Mouse (Mus musculus) C2C12 (cell line): ENCODE data around the gene Pdzd4.

Source experiments
- CEBPB ChIP-seq: IDR thresholded peaks from one replicate; pipeline ENCODE4 v1.6.1; 2011; ENCODE audit warnings: low read depth, mild to moderate bottlenecking, control low read depth, moderate library complexity
- CTCF ChIP-seq: IDR thresholded peaks from one replicate; pipeline ENCODE4 v1.5.1; 2011; ENCODE audit not compliant: control insufficient read depth, insufficient read depth, insufficient read length
- FOSL1 ChIP-seq: IDR thresholded peaks from one replicate; pipeline ENCODE4 v1.8.0; 2011; ENCODE audit warnings: mild to moderate bottlenecking, low read length; ENCODE audit not compliant: poor library complexity, insufficient read depth, severe bottlenecking
- MAX ChIP-seq: IDR thresholded peaks from one replicate; pipeline ENCODE4 v1.6.1; 2011; ENCODE audit warnings: mild to moderate bottlenecking, control low read depth
- MYOD1 ChIP-seq: IDR thresholded peaks from one replicate; pipeline ENCODE4 v1.6.1; 2011; ENCODE audit warnings: low read depth; ENCODE audit not compliant: control insufficient read depth, insufficient read length
- MYOG ChIP-seq: IDR thresholded peaks from one replicate; pipeline ENCODE4 v1.6.1; 2011; ENCODE audit not compliant: control insufficient read depth, insufficient read length; ENCODE audit errors: extremely low read depth
- USF1 ChIP-seq: IDR thresholded peaks from one replicate; pipeline ENCODE4 v1.6.1; 2011; ENCODE audit warnings: low read depth, mild to moderate bottlenecking, control low read depth, moderate library complexity

- no peak for TF ChIP-seq MYOG
- no peak for TF ChIP-seq USF1
- TF ChIP-seq CTCF = no peak
- no peak for TF ChIP-seq MAX
- no peak for TF ChIP-seq CEBPB
- no peak for TF ChIP-seq MYOD1
- no peak for TF ChIP-seq FOSL1
Observed at GRCm38 (mm10) chrX:73787225-73787558, 37.6 kb downstream of the Pdzd4 start.
